Mouse (Mus musculus) cortical plate, adult 2 months (tissue): ENCODE results near the gene Il31ra.

ENCODE experiments used
- CTCF ChIP-seq: fragments of 200-500 bp; IDR thresholded peaks from 2 replicates; pipeline ENCODE4 v1.5.1; 2011; ENCODE audit warnings: mild to moderate bottlenecking, control low read depth, low read length; ENCODE audit not compliant: insufficient read depth; ENCODE audit errors: extremely low read depth
- POLR2A ChIP-seq: fragments of 200-500 bp; IDR thresholded peaks from 2 replicates; pipeline ENCODE4 v1.6.1; 2011; ENCODE audit warnings: mild to moderate bottlenecking, low read length, control low read depth; ENCODE audit not compliant: insufficient read depth; ENCODE audit errors: extremely low read depth

GRCm38 (mm10) chr13:112472401-112473023, 121.6 kb downstream of the Il31ra start:
- no peak for TF ChIP-seq CTCF
- no peak for TF ChIP-seq POLR2A
